Mouse (Mus musculus) small intestine, adult 2 months (tissue): ENCODE results near the gene Smtnl2.
A peak's percentile ranks its signal among the peaks of the same experiment; 100 is the strongest.

Experiments used
- CTCF ChIP-seq: fragments of 200-500 bp; IDR thresholded peaks from 2 replicates; pipeline ENCODE4 v1.5.1; 2012; ENCODE audit warnings: low read depth, mild to moderate bottlenecking, control low read depth, inconsistent platforms, low read length, moderate library complexity, mixed read lengths; ENCODE audit not compliant: insufficient replicate concordance, insufficient read length; ENCODE audit errors: extremely low read depth
- POLR2A ChIP-seq: fragments of 200-500 bp; IDR thresholded peaks from 2 replicates; pipeline ENCODE4 v1.6.1; 2012; ENCODE audit warnings: low read depth, mild to moderate bottlenecking, control low read depth, inconsistent platforms, low read length, moderate library complexity

DNA sequence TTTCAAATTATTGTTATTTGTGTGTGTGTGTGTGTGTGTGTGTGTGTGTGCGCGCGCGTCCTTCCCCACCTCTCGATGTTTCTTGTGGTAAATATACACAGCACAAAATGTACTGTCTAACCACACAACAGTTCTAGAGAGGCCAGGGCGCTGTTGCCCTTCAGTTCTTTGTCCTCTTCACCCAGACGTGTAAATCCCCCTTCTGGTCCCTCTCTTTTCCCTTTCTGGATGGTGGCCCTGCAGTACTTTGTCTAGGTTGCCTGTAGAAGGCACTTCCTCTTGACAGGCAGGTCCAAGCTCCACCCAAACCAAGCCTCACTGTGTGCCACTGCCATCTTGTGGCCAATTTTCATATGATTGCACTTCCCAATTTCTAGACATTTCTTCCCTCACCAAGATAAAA is 17.8 kb upstream of the Smtnl2 start:
- TF ChIP-seq POLR2A, result no peak
- peak; percentile 82; the same call in 1 of the 2 replicates for TF ChIP-seq CTCF
